Mouse (Mus musculus) megakaryocyte, embryonic 14.5 days (primary cell): ENCODE measurements at regions not wholly inside any gene's neighbourhood (a gene's known extent, or its start where the extent isn't known, plus 50 kb on each side); places are given as distances from the start of the nearest gene placed in this dataset.

Source experiments
- FLI1 ChIP-seq: IDR thresholded peaks from 2 replicates; pipeline ENCODE4 v1.6.1; 2012; ENCODE audit warnings: low read length, inconsistent platforms, mixed read lengths
- GATA1 ChIP-seq: IDR thresholded peaks from 3 replicates; pipeline ENCODE4 v1.6.1; 2012; ENCODE audit warnings: mixed read lengths, low read length, inconsistent platforms, borderline replicate concordance

DNA sequence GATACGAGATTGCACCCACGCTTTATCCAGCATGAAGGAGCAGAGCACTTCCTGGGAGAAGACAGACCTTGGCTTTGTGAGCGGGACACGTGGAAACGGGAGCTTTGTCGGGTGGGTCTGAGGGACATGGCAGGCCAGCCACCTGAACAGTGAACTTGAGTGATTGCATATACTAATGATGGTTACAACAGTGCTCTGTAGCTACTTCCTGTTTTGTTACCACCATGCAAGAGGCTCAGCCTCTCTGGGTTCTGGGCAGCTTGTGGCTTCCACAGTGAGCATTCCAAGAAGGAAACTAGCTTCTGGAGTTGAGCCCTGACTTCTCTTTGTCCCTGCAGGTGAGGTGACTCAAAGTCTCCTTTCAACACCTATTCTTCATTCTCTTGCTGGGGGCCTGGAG is 109.5 kb upstream of the Vrk1 start:
- TF ChIP-seq GATA1, result no peak
- TF ChIP-seq FLI1, result no peak
